Mouse (Mus musculus) limb, embryonic 14.5 days (tissue): ENCODE results near the gene Accsl. TPM values are rescaled to one million over a fixed set of nuclear protein-coding genes. Genes with fewer than 3 reads are reported as not detected.

Source experiments
- ATAC-seq: fragments of 200-750 bp; cut with Nextera tagmentation; 2 replicates; pipeline ENCODE4 v1.8.0; 2017; ENCODE audit warnings: low read depth, moderate number of reproducible peaks, moderate TSS enrichment; ENCODE audit not compliant: low FRiP score
- DNase-seq: peaks from one replicate; pipeline ENCODE4 v3.0.0-alpha.2; 2015; ENCODE audit warnings: low spot score
- H3K27ac ChIP-seq: fragments of 300-500 bp; sonication (generic); replicated peaks from 2 replicates; pipeline ENCODE4 v1.5.1; 2014; ENCODE audit warnings: low read depth, mild to moderate bottlenecking, low read length, moderate library complexity, mixed read lengths
- H3K27me3 ChIP-seq: fragments of 300-500 bp; sonication (generic); 2 replicates; pipeline ENCODE4 v1.6.1; 2014; ENCODE audit warnings: low read length, mixed read lengths; ENCODE audit not compliant: control insufficient read depth, insufficient read depth
- H3K36me3 ChIP-seq: fragments of 300-500 bp; sonication (generic); 2 replicates; pipeline ENCODE4 v1.6.1; 2014; ENCODE audit warnings: mild to moderate bottlenecking, low read length, moderate library complexity, mixed read lengths; ENCODE audit not compliant: control insufficient read depth, insufficient read depth
- H3K4me1 ChIP-seq: fragments of 300-500 bp; sonication (generic); 2 replicates; pipeline ENCODE4 v1.6.1; 2014; ENCODE audit warnings: antibody characterized with exemption, low read length, mixed read lengths; ENCODE audit not compliant: control insufficient read depth, insufficient read depth
- H3K4me2 ChIP-seq: fragments of 300-500 bp; sonication (generic); replicated peaks from 2 replicates; pipeline ENCODE4 v1.6.1; 2014; ENCODE audit warnings: low read depth, mild to moderate bottlenecking, low read length, moderate library complexity; ENCODE audit not compliant: severe bottlenecking
- H3K4me3 ChIP-seq: fragments of 300-500 bp; sonication (generic); replicated peaks from 2 replicates; pipeline ENCODE4 v1.5.1; 2014; ENCODE audit warnings: low read length
- H3K9ac ChIP-seq: fragments of 300-500 bp; sonication (generic); 2 replicates; pipeline ENCODE4 v1.6.1; 2014; ENCODE audit warnings: mild to moderate bottlenecking, low read depth, low read length, moderate library complexity; ENCODE audit not compliant: severe bottlenecking
- H3K9me3 ChIP-seq: fragments of 300-500 bp; sonication (generic); 2 replicates; pipeline ENCODE4 v1.6.1; 2016; ENCODE audit warnings: low read length; ENCODE audit not compliant: control insufficient read depth
- POLR2A ChIP-seq: fragments of 200-500 bp; IDR thresholded peaks from 2 replicates; pipeline ENCODE4 v1.8.0; 2012; ENCODE audit warnings: inconsistent platforms, mild to moderate bottlenecking, moderate library complexity, borderline replicate concordance; ENCODE audit not compliant: insufficient read depth, insufficient read length; ENCODE audit errors: extremely low read depth
- WGBS: fragments of 180-500 bp; shearing (Covaris S2); extraction: QIAGEN DNeasy Blood & Tissue Kit; methylation state at CpG from one replicate; pipeline ENCODE4 v1.1.7; 2014; 5-methylcytosine and 5-hydroxymethylcytosine counted together
- polyA plus RNA-seq, 2 experiments: library from polyadenylated mRNA; depleted of rRNA in 1 of 2; stranded (reverse) in 1 of 2; unstranded in 1 of 2; fragments of >200 nt; fragmentation: Nextera tagmentation in 1 of 2; extraction: Ambion mirVana in 1 of 2; gene quantifications; 2 replicates each; pipeline versions ENCODE4 v1.2.1 to v1.2.3; 2012 to 2014

The Accsl gene
- polyA plus RNA-seq, 2 experiments = 0.15 TPM; not detected in 1

GRCm38 (mm10) chr2:93883066-93883465, 14.1 kb upstream of the Accsl start:
- H3K27me3 ChIP-seq = no peaks in the 10 kb centered on the region
- DNase-seq = no peak
- WGBS = 51% methylated on average over 5 of the region's 5 CpGs

GRCm38 (mm10) chr2:93881640-93882367, 12.8 kb upstream of the Accsl start:
- no peaks in the 10 kb centered on the region for H3K9me3 ChIP-seq
- no peak overlapping the region for H3K4me2 ChIP-seq
- no peaks in the 10 kb centered on the region for H3K36me3 ChIP-seq
- no peak overlapping the region for H3K4me3 ChIP-seq
- no peaks in the 10 kb centered on the region for H3K4me1 ChIP-seq
- DNase-seq (no peak), ATAC-seq (no peak)
- WGBS = 83% methylated on average over 9 of the region's 9 CpGs
- H3K27ac ChIP-seq = no peak overlapping the region
- TF ChIP-seq POLR2A = no peak
- no peak overlapping the region for H3K9ac ChIP-seq
- no peaks in the 10 kb centered on the region for H3K27me3 ChIP-seq

More at GRCm38 (mm10) chr2:93883066-93883465, 14.1 kb upstream of the Accsl start:
- TF ChIP-seq POLR2A = no peak
- Histone ChIP-seq H3K4me3 (no peak overlapping the region), H3K36me3 (no peaks in the 10 kb centered on the region), H3K4me1 (no peaks in the 10 kb centered on the region), H3K9ac (no peak overlapping the region), H3K9me3 (no peaks in the 10 kb centered on the region), H3K4me2 (no peak overlapping the region), H3K27ac (no peak overlapping the region)
- ATAC-seq = no peak

GRCm38 (mm10) chr2:93880981-93881380, 12.0 kb upstream of the Accsl start:
- H3K27ac ChIP-seq = no peak overlapping the region
- WGBS = 77% methylated on average over 3 of the region's 3 CpGs
- no peak overlapping the region for H3K4me3 ChIP-seq
- H3K4me2 ChIP-seq = no peak overlapping the region
- H3K9ac ChIP-seq = no peak overlapping the region
- ATAC-seq (no peak), DNase-seq (no peak)
- H3K27me3 ChIP-seq = no peaks in the 10 kb centered on the region
- no peaks in the 10 kb centered on the region for H3K36me3 ChIP-seq
- H3K9me3 ChIP-seq = no peaks in the 10 kb centered on the region
- H3K4me1 ChIP-seq = no peaks in the 10 kb centered on the region
- TF ChIP-seq POLR2A = no peak

GRCm38 (mm10) chr2:93880450-93880849, 11.5 kb upstream of the Accsl start:
- no peak overlapping the region for H3K27ac ChIP-seq
- no peak overlapping the region for H3K4me3 ChIP-seq
- H3K27me3 ChIP-seq = no peaks in the 10 kb centered on the region
- no peaks in the 10 kb centered on the region for H3K9me3 ChIP-seq
- TF ChIP-seq POLR2A = no peak
- 57% methylated on average over 8 of the region's 8 CpGs for WGBS
- no peak overlapping the region for H3K4me2 ChIP-seq
- no peaks in the 10 kb centered on the region for H3K36me3 ChIP-seq
- ATAC-seq (no peak), DNase-seq (no peak)
- no peak overlapping the region for H3K9ac ChIP-seq
- H3K4me1 ChIP-seq = no peaks in the 10 kb centered on the region

GRCm38 (mm10) chr2:93877005-93877404, 8.0 kb upstream of the Accsl start:
- no peak overlapping the region for H3K4me2 ChIP-seq
- no peaks in the 10 kb centered on the region for H3K4me1 ChIP-seq
- H3K4me3 ChIP-seq = no peak overlapping the region
- H3K36me3 ChIP-seq = no peaks in the 10 kb centered on the region
- ATAC-seq (no peak), DNase-seq (no peak)
- H3K9me3 ChIP-seq = no peaks in the 10 kb centered on the region
- no peaks in the 10 kb centered on the region for H3K27me3 ChIP-seq
- whole genome bisulfite sequencing = 62% methylated on average over 5 of the region's 5 CpGs
- no peak for TF ChIP-seq POLR2A
- no peak overlapping the region for H3K27ac ChIP-seq
- H3K9ac ChIP-seq = no peak overlapping the region

- Histone ChIP-seq H3K4me1 (no peaks in the 10 kb centered on the region), H3K9me3 (no peaks in the 10 kb centered on the region), H3K9ac (no peak overlapping the region), H3K27ac (no peak overlapping the region), H3K36me3 (no peaks in the 10 kb centered on the region), H3K27me3 (no peaks in the 10 kb centered on the region), H3K4me3 (no peak overlapping the region), H3K4me2 (no peak overlapping the region)
- ATAC-seq (no peak), DNase-seq (no peak)
- no peak for TF ChIP-seq POLR2A
- WGBS = 82% methylated on average over 3 of the region's 3 CpGs
Observed at GRCm38 (mm10) chr2:93874606-93875005, 5.6 kb upstream of the Accsl start.
